22 mouse cellular contexts compared by ENCODE assay signal in genomic region chr5:32361441-32362235, GRCm38 (mm10).
DNase-seq lines count a peak whose midpoint lies in the region; ATAC-seq and TF ChIP-seq lines count a peak whose summit lies in the region.
"Had no signal": no experiment of that assay in that cellular context is flagged by ENCODE, and none has a peak within 500 bp of the region (broad histone marks: within the 10 kb centered on the region; RNA-seq: fewer than 3 reads in every experiment).

No protein-coding gene starts in this region.

- H3K4me1 ChIP-seq in cerebellum, adult 2 months (ENCODE audit: control insufficient read depth, insufficient read depth, low read length): peaks cover 25% of the 10 kb centered on the region
- H3K4me1 ChIP-seq: embryonic facial prominence, embryonic 10.5 days; forebrain, embryonic 12.5 days; limb, embryonic 15.5 days; midbrain, embryonic 15.5 days; neural tube, embryonic 15.5 days had no signal

- intact Hi-C loops in left cerebral cortex, postnatal 4 days (cut with DNase I): no loop called here

- no peaks in the 10 kb centered on the region for H3K27me3 ChIP-seq in cerebellum, adult 2 months (ENCODE audit: control insufficient read depth, insufficient read depth, low read length)
- H3K27me3 ChIP-seq: heart, embryonic 13.5 days; limb, embryonic 15.5 days; neural tube, embryonic 15.5 days; Patski had no signal

- no peak for TF ChIP-seq CTCF in cerebellum, adult 2 months (IDR thresholded peaks at IDR 0.05; ENCODE audit: borderline replicate concordance, insufficient read depth, low read depth, low read length)

- DNase-seq in left cerebral cortex, postnatal 4 days: peak; percentile 67
- DNase-seq in left cerebral cortex, adult 8-10 months (ENCODE audit: low spot score in 2 of 2): no peak
- DNase-seq in cerebellum, adult 2 months: peak; percentile 74 to 82
- DNase-seq in cerebellum, postnatal 36 days: peak; percentile 66 to 69
- no peak for DNase-seq in ovary, postnatal 36 days (ENCODE audit: low spot score)
- no peak for DNase-seq in urinary bladder, postnatal 14 days (ENCODE audit: low spot score)
- DNase-seq: adrenal gland, postnatal 14 days; heart, adult 18-20 months; kidney, adult 11 months; lung, postnatal 10 days; right cerebral cortex, postnatal 14 days; thymus, postnatal 36 days had no signal

- 41% methylated on average over 3 of the region's 3 CpGs for WGBS in cerebellum, adult 2 months

- no peak for TF ChIP-seq POLR2A in cerebellum, adult 2 months (IDR thresholded peaks at IDR 0.05; ENCODE audit: borderline replicate concordance, insufficient read depth, low read length)

- no peak overlapping the region for H3K27ac ChIP-seq in cerebellum, adult 2 months (ENCODE audit: insufficient read depth, low read length)
- H3K27ac ChIP-seq: embryonic facial prominence, embryonic 10.5 days; forebrain, embryonic 12.5 days; heart, embryonic 13.5 days; limb, embryonic 15.5 days; midbrain, embryonic 15.5 days; neural tube, embryonic 15.5 days had no signal

- ATAC-seq in cerebellum, adult (ENCODE audit: insufficient number of reproducible peaks, low FRiP score, low TSS enrichment): peak; percentile 32; the same call in 1 of the 2 replicates
- ATAC-seq: activated CD4-positive, CD25-positive, alpha-beta regulatory T cell, adult 4 months; CD4-positive, CD25-positive, alpha-beta regulatory T cell, adult 4 months; midbrain, embryonic 15.5 days; Patski had no signal

- H3K4me3 ChIP-seq in cerebellum, adult 2 months (replicated peaks; ENCODE audit: insufficient read depth, low read depth, low read length): no peak overlapping the region
- H3K4me3 ChIP-seq: embryonic facial prominence, embryonic 10.5 days; forebrain, embryonic 12.5 days; heart, embryonic 13.5 days; limb, embryonic 15.5 days; midbrain, embryonic 15.5 days; neural tube, embryonic 15.5 days had no signal

Comparison
In these comparisons a context has a peak if more than half of its experiments do, and no peak if none do; other contexts are left out.
1. DNase-seq: peak in left cerebral cortex, postnatal 4 days (single experiment), cerebellum, adult 2 months (2 of 2) and cerebellum, postnatal 36 days (2 of 2); none in left cerebral cortex, adult 8-10 months (0 of 2), ovary, postnatal 36 days (single experiment) and urinary bladder, postnatal 14 days (single experiment).